Mouse (Mus musculus): Measurements from ENCODE around the gene Otud7a. TPM values are rescaled to one million over a fixed set of nuclear protein-coding genes. Genes with fewer than 3 reads are reported as not detected.

The Otud7a gene
- polyA plus RNA-seq, 1 experiment from 2014 or later = 6.0 TPM

GRCm38 (mm10) chr7:63758240-63758826 lies 313.8 kb downstream of the Otud7a start:
- peak overlapping the region; percentile 70 for H3K4me2 ChIP-seq (ENCODE audit: low read depth, low read length)
- peaks cover 52% of the 10 kb centered on the region for H3K27me3 ChIP-seq (ENCODE audit: control insufficient read depth, insufficient read depth, low read length)
- no peaks in the 10 kb centered on the region for H3K9me3 ChIP-seq (ENCODE audit: control insufficient read depth, low read length)
- WGBS = 0% methylated on average over 75 of the region's 97 CpGs
- peak overlapping the region; percentile 42 for H3K9ac ChIP-seq (replicated peaks; ENCODE audit: low read depth, low read length)
- no peaks in the 10 kb centered on the region for H3K36me3 ChIP-seq (ENCODE audit: control insufficient read depth, insufficient read depth, low read length)
- H3K27ac ChIP-seq (ENCODE audit: low read depth, low read length) = no peak overlapping the region; the same call in 1 of the 2 replicates
- H3K4me3 ChIP-seq (ENCODE audit: low read depth, low read length) = peak overlapping the region; percentile 44
- peak; percentile 80 for ATAC-seq (ENCODE audit: low read depth)
- peaks cover 13% of the 10 kb centered on the region for H3K4me1 ChIP-seq (ENCODE audit: control insufficient read depth, insufficient read depth, low read length)

DNA sequence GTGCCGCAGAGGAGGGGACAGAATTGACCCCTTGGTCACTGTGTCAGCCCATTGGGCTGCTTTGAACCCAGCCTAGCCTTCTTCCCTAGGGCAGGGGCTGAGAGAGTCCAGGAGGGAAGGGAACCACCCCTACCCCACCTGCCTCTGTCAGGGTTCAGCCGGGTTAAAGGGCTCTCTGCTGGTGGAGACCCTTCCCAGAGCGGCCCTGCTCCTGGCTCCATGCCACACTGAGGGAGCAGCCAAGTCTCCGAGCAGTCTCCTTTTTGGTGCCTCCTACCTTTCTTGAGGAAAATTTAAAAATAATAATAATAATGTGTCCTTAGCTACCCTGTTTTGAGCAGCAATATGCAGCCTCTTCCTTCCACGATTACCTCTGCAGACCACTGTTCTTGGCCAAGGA lies 315.1 kb downstream of the Otud7a start:
- 29% methylated on average over 5 of the region's 5 CpGs for WGBS

GRCm38 (mm10) chr7:63762529-63762928 lies 318.0 kb downstream of the Otud7a start:
- no peak for ATAC-seq (ENCODE audit: low read depth)
- Histone ChIP-seq H3K36me3 (ENCODE audit: control insufficient read depth, insufficient read depth, low read length) (no peaks in the 10 kb centered on the region), H3K4me3 (ENCODE audit: low read depth, low read length) (no peak overlapping the region), H3K27me3 (ENCODE audit: control insufficient read depth, insufficient read depth, low read length) (peaks cover 34% of the 10 kb centered on the region), H3K9me3 (ENCODE audit: control insufficient read depth, low read length) (no peaks in the 10 kb centered on the region), H3K27ac (ENCODE audit: low read depth, low read length) (no peak overlapping the region), H3K4me2 (ENCODE audit: low read depth, low read length) (no peak overlapping the region), H3K4me1 (ENCODE audit: control insufficient read depth, insufficient read depth, low read length) (peaks cover 4% of the 10 kb centered on the region), H3K9ac (replicated peaks; ENCODE audit: low read depth, low read length) (no peak overlapping the region)
- WGBS = 83% methylated on average over 3 of the region's 3 CpGs

More for the DNA sequence above, 315.1 kb downstream of the Otud7a start:
- no peaks in the 10 kb centered on the region for H3K36me3 ChIP-seq (ENCODE audit: control insufficient read depth, insufficient read depth, low read length)
- H3K9me3 ChIP-seq (ENCODE audit: control insufficient read depth, low read length) = no peaks in the 10 kb centered on the region
- no peak overlapping the region for H3K27ac ChIP-seq (ENCODE audit: low read depth, low read length)
- peaks cover 9% of the 10 kb centered on the region for H3K4me1 ChIP-seq (ENCODE audit: control insufficient read depth, insufficient read depth, low read length)
- ATAC-seq (ENCODE audit: low read depth) = no peak
- peaks cover 50% of the 10 kb centered on the region for H3K27me3 ChIP-seq (ENCODE audit: control insufficient read depth, insufficient read depth, low read length)
- no peak overlapping the region for H3K4me3 ChIP-seq (ENCODE audit: low read depth, low read length)
- no peak overlapping the region for H3K4me2 ChIP-seq (ENCODE audit: low read depth, low read length)
- no peak overlapping the region for H3K9ac ChIP-seq (replicated peaks; ENCODE audit: low read depth, low read length)

- Histone ChIP-seq H3K27me3 (ENCODE audit: control insufficient read depth, insufficient read depth, low read length) (no peaks in the 10 kb centered on the region), H3K9ac (replicated peaks; ENCODE audit: low read depth, low read length) (no peak overlapping the region), H3K36me3 (ENCODE audit: control insufficient read depth, insufficient read depth, low read length) (no peaks in the 10 kb centered on the region), H3K27ac (ENCODE audit: low read depth, low read length) (no peak overlapping the region), H3K4me2 (ENCODE audit: low read depth, low read length) (no peak overlapping the region), H3K4me1 (ENCODE audit: control insufficient read depth, insufficient read depth, low read length) (no peaks in the 10 kb centered on the region), H3K4me3 (ENCODE audit: low read depth, low read length) (no peak overlapping the region), H3K9me3 (ENCODE audit: control insufficient read depth, low read length) (no peaks in the 10 kb centered on the region)
- 41% methylated on average over 5 of the region's 5 CpGs for WGBS
- peak; percentile 70; the same call in 1 of the 2 replicates for ATAC-seq (ENCODE audit: low read depth)
Observed at GRCm38 (mm10) chr7:63768398-63769029, 324.0 kb downstream of the Otud7a start.

- no peak for ATAC-seq (ENCODE audit: low read depth)
- no peak overlapping the region for H3K9ac ChIP-seq (replicated peaks; ENCODE audit: low read depth, low read length)
- no peak overlapping the region for H3K27ac ChIP-seq (ENCODE audit: low read depth, low read length)
- H3K9me3 ChIP-seq (ENCODE audit: control insufficient read depth, low read length) = no peaks in the 10 kb centered on the region
- no peak overlapping the region for H3K4me2 ChIP-seq (ENCODE audit: low read depth, low read length)
- no peak overlapping the region for H3K4me3 ChIP-seq (ENCODE audit: low read depth, low read length)
- no peaks in the 10 kb centered on the region for H3K27me3 ChIP-seq (ENCODE audit: control insufficient read depth, insufficient read depth, low read length)
- H3K36me3 ChIP-seq (ENCODE audit: control insufficient read depth, insufficient read depth, low read length) = no peaks in the 10 kb centered on the region
- no peaks in the 10 kb centered on the region for H3K4me1 ChIP-seq (ENCODE audit: control insufficient read depth, insufficient read depth, low read length)
- 88% methylated on average over 1 of the region's 1 CpGs for WGBS
Observed at GRCm38 (mm10) chr7:63773268-63773667, 328.7 kb downstream of the Otud7a start.

DNA sequence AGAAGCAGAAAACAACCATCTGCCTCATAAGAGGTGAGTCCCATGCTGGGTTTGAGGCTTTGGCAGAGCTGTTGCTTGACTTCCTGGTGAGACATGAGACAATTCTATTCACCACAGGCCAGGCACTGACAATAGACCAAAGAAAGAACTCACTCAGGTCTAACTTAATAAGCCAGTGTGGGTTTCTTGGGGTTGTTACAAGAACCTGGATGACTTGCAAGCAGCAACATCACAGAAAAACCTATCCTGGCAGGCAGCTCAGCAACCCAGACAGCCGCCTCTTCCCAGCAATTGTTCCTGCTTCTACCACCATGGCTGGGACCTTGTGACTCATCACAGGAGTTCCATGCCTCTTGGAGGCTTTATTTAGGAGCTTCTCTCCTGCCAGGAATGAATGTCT lies 329.7 kb downstream of the Otud7a start:
- Histone ChIP-seq H3K4me1 (ENCODE audit: control insufficient read depth, insufficient read depth, low read length) (no peaks in the 10 kb centered on the region), H3K27me3 (ENCODE audit: control insufficient read depth, insufficient read depth, low read length) (no peaks in the 10 kb centered on the region), H3K9me3 (ENCODE audit: control insufficient read depth, low read length) (no peaks in the 10 kb centered on the region), H3K27ac (ENCODE audit: low read depth, low read length) (no peak overlapping the region), H3K4me2 (ENCODE audit: low read depth, low read length) (no peak overlapping the region), H3K36me3 (ENCODE audit: control insufficient read depth, insufficient read depth, low read length) (no peaks in the 10 kb centered on the region), H3K4me3 (ENCODE audit: low read depth, low read length) (no peak overlapping the region), H3K9ac (replicated peaks; ENCODE audit: low read depth, low read length) (no peak overlapping the region)
- 35% methylated on average over 1 of the region's 1 CpGs for WGBS
- no peak for ATAC-seq (ENCODE audit: low read depth)

DNA sequence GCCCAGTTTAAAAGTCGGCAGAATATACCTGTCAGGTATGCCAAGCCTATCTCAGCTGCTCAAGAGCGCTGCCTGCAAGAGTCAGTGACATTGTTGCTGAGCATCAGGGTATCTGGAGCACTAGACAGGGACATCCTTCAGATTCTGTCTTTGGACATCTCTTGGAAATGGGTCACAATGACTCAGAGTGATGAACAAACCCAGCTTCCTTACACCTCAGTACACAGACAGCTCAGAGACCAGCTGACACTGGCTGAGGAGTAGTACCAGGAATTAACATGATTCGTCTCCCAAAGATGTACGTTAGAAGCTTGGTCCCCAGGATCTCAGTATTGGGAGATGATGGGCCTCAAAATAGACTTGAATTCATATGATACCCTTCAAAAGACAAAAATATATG lies 332.8 kb downstream of the Otud7a start:
- Histone ChIP-seq H3K27me3 (ENCODE audit: control insufficient read depth, insufficient read depth, low read length) (no peaks in the 10 kb centered on the region), H3K4me1 (ENCODE audit: control insufficient read depth, insufficient read depth, low read length) (no peaks in the 10 kb centered on the region), H3K9ac (replicated peaks; ENCODE audit: low read depth, low read length) (no peak overlapping the region), H3K9me3 (ENCODE audit: control insufficient read depth, low read length) (no peaks in the 10 kb centered on the region), H3K4me2 (ENCODE audit: low read depth, low read length) (no peak overlapping the region), H3K27ac (ENCODE audit: low read depth, low read length) (no peak overlapping the region), H3K36me3 (ENCODE audit: control insufficient read depth, insufficient read depth, low read length) (no peaks in the 10 kb centered on the region), H3K4me3 (ENCODE audit: low read depth, low read length) (no peak overlapping the region)
- 89% methylated on average over 4 of the region's 4 CpGs for WGBS
- ATAC-seq (ENCODE audit: low read depth) = no peak

DNA sequence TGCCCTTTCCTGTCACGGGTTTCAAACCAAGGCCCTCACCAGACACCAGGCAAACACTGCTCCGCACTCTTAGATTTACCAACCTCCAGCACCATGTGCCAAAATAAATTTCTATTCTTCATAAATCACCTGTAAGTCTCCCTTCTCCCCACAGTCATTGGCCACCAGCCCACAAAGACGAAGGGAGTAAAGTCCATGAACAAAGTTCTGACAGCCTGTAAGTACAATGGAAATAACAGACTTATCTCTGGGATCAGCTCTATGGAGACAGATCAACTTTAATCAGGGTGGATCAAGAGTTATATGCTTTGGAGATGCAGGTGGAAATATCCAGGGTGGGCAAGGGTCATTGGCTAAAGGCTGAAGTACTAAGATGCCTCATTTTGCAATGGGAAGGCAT lies 336.3 kb downstream of the Otud7a start:
- H3K4me1 ChIP-seq (ENCODE audit: control insufficient read depth, insufficient read depth, low read length) = no peaks in the 10 kb centered on the region
- H3K9me3 ChIP-seq (ENCODE audit: control insufficient read depth, low read length) = no peaks in the 10 kb centered on the region
- H3K4me2 ChIP-seq (ENCODE audit: low read depth, low read length) = no peak overlapping the region
- H3K36me3 ChIP-seq (ENCODE audit: control insufficient read depth, insufficient read depth, low read length) = no peaks in the 10 kb centered on the region
- 97% methylated on average over 3 of the region's 3 CpGs for WGBS
- H3K9ac ChIP-seq (replicated peaks; ENCODE audit: low read depth, low read length) = no peak overlapping the region
- no peak for ATAC-seq (ENCODE audit: low read depth)
- no peak overlapping the region for H3K4me3 ChIP-seq (ENCODE audit: low read depth, low read length)
- no peaks in the 10 kb centered on the region for H3K27me3 ChIP-seq (ENCODE audit: control insufficient read depth, insufficient read depth, low read length)
- H3K27ac ChIP-seq (ENCODE audit: low read depth, low read length) = no peak overlapping the region

DNA sequence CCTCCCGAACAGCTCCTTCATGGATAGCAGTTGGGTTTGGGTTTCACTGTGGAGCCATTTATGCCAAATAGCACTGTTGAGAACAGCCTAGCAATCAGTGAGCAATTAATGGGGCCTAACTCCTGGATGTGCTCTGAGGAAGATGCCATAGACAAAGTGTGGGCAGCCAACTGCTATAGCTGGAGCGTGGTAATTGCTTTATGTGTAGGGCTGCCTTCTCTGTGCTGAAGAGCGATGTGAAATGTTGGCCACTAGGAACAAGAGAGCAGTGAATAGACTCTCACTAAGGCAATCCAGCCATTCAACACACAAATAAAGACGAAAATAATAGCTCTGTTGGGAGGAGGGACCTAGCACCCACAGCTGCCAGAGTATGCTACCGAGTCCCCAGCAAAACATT lies 345.2 kb downstream of the Otud7a start:
- no peaks in the 10 kb centered on the region for H3K36me3 ChIP-seq (ENCODE audit: control insufficient read depth, insufficient read depth, low read length)
- no peaks in the 10 kb centered on the region for H3K9me3 ChIP-seq (ENCODE audit: control insufficient read depth, low read length)
- WGBS = 13% methylated on average over 5 of the region's 5 CpGs
- H3K4me1 ChIP-seq (ENCODE audit: control insufficient read depth, insufficient read depth, low read length) = no peaks in the 10 kb centered on the region
- no peaks in the 10 kb centered on the region for H3K27me3 ChIP-seq (ENCODE audit: control insufficient read depth, insufficient read depth, low read length)
- no peak overlapping the region for H3K9ac ChIP-seq (replicated peaks; ENCODE audit: low read depth, low read length)
- no peak overlapping the region for H3K27ac ChIP-seq (ENCODE audit: low read depth, low read length)
- H3K4me2 ChIP-seq (ENCODE audit: low read depth, low read length) = no peak overlapping the region
- H3K4me3 ChIP-seq (ENCODE audit: low read depth, low read length) = no peak overlapping the region
- ATAC-seq (ENCODE audit: low read depth) = peak; percentile 24; the same call in 1 of the 2 replicates
